Mouse (Mus musculus): ENCODE measurements around the gene Krt8.

- TF ChIP-seq CTCF (IDR thresholded peaks at IDR 0.05; ENCODE audit: extremely low read depth, insufficient read depth, low read length) (peak; percentile 98), POLR2A (IDR thresholded peaks at IDR 0.05; ENCODE audit: extremely low read depth, insufficient read depth, low read length) (no peak)
These were observed 30.7 kb downstream of the Krt8 start for GRCm38 (mm10) chr15:101973414-101974077.
